Mouse (Mus musculus) gastrocnemius, adult 2 months (tissue): ENCODE results near the gene Gm20917. TPM values are rescaled to one million over a fixed set of nuclear protein-coding genes. Genes with fewer than 3 reads are reported as not detected.
"Not testable (repeated sequence)": the region's sequence is repeated elsewhere in the genome, so short reads cannot be mapped to it uniquely, and the experiment has no call there.

Experiments
- DNase-seq: peaks from one replicate; pipeline ENCODE4 v3.0.0; 2022
- H3K27ac ChIP-seq: fragments of 200-600 bp; 2 replicates; pipeline ENCODE4 v1.8.1; 2022; ENCODE audit warnings: mild to moderate bottlenecking
- H3K4me3 ChIP-seq: fragments of 200-600 bp; 2 replicates; pipeline ENCODE4 v1.8.1; 2022; ENCODE audit warnings: mild to moderate bottlenecking, moderate library complexity
- intact Hi-C: fragments of 180-260 bp; cut with DNase I; formaldehyde crosslinking; loops from one replicate; pipeline ENCODE4 v1.15.1; 2025
- long read RNA-seq, 2 experiments: library from polyadenylated mRNA; stranded (forward); transcript quantifications; one replicate each; pipeline ENCODE4 v2.0.0; 2021
- total RNA-seq, 2 experiments: library from RNA; stranded (reverse); gene quantifications; 2 replicates each; pipeline ENCODE4 v1.2.3; 2021

The Gm20917 gene
- not detected for total RNA-seq
- long read RNA-seq, experiment 1 = 0 reads
- long read RNA-seq, experiment 2 = 0 reads

GRCm38 (mm10) chrY:79151022-79151421 lies at the start of gene Gm20917:
Gene Gm20917 (minus strand): TSS chrY:79151122.
- DNase-seq, H3K4me3 ChIP-seq, intact Hi-C loops: not testable (repeated sequence)

More at GRCm38 (mm10) chrY:79151022-79151421, at the start of gene Gm20917:
- H3K27ac ChIP-seq = not testable (repeated sequence)

Other genes starting within 250 kb of the Gm20917 start
- not detected for gene Gm20916, start 168.4 kb upstream of the Gm20917 start, total RNA-seq